Mouse (Mus musculus) cerebellum, adult 2 months (tissue): ENCODE measurements around the gene Chchd4. TPM values are rescaled to one million over a fixed set of nuclear protein-coding genes. Genes with fewer than 3 reads are reported as not detected.

Experiments used
- DNase-seq, 2 experiments: peaks; one replicate each; pipeline ENCODE4 v3.0.0; 2021
- H3K27ac ChIP-seq: fragments of 200-500 bp; 2 replicates; pipeline ENCODE4 v1.5.1; 2012; ENCODE audit warnings: low read length, control low read depth, inconsistent platforms; ENCODE audit not compliant: insufficient read depth
- H3K27me3 ChIP-seq: fragments of 200-500 bp; 2 replicates; pipeline ENCODE4 v1.6.1; 2012; ENCODE audit warnings: inconsistent platforms, mild to moderate bottlenecking, low read length, moderate library complexity; ENCODE audit not compliant: control insufficient read depth, insufficient read depth
- H3K4me1 ChIP-seq: fragments of 200-500 bp; 2 replicates; pipeline ENCODE4 v1.6.1; 2011; ENCODE audit warnings: low read length; ENCODE audit not compliant: control insufficient read depth, insufficient read depth
- H3K4me3 ChIP-seq: fragments of 200-500 bp; replicated peaks from 2 replicates; pipeline ENCODE3; 2011; ENCODE audit warnings: mild to moderate bottlenecking, low read depth, low read length, control low read depth; ENCODE audit not compliant: insufficient read depth
- CTCF ChIP-seq: fragments of 200-500 bp; IDR thresholded peaks from 2 replicates; pipeline ENCODE4 v1.5.1; 2011; ENCODE audit warnings: low read depth, mild to moderate bottlenecking, control low read depth, low read length, moderate library complexity, borderline replicate concordance; ENCODE audit not compliant: insufficient read depth
- POLR2A ChIP-seq: fragments of 200-500 bp; IDR thresholded peaks from 2 replicates; pipeline ENCODE4 v1.6.1; 2011; ENCODE audit warnings: low read length, control low read depth, borderline replicate concordance; ENCODE audit not compliant: insufficient read depth
- WGBS: fragments of 180-500 bp; shearing (Covaris S2); methylation state at CpG from one replicate; pipeline ENCODE4 v1.1.7; 2018; 5-methylcytosine and 5-hydroxymethylcytosine counted together
- polyA plus RNA-seq: library from polyadenylated mRNA; depleted of rRNA; stranded (reverse); fragments of >200 nt; gene quantifications from 2 replicates; pipeline ENCODE4 v1.2.3, GENCODE M21; 2012

Chchd4 gene
- polyA plus RNA-seq, 1 experiment, result 14.9 TPM

DNA sequence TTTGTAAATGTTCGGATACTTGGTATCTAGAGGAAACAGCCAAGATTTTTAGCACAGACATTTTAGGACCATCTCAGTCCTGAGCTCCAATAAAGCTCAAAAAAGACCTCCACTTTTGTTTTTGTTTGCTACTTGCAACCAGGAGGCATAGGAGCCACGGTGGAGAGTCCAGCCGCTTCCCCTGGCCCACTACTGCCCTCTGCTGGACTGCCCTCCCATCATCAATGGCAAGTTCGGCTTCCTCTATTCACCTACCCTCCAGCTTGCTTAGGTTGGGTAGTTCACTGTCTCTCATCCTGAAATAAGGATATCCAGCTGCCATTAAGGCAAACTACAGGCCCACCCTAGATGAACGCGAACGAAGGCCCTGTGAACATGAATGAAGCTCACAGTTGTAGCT is 36.0 kb upstream of the Chchd4 start:
- Histone ChIP-seq H3K4me1 (no peaks in the 10 kb centered on the region), H3K4me3 (no peak overlapping the region), H3K27me3 (no peaks in the 10 kb centered on the region), H3K27ac (no peak overlapping the region)
- TF ChIP-seq POLR2A, result no peak
- TF ChIP-seq CTCF, result peak; percentile 78
- WGBS, result 38% methylated on average over 7 of the region's 7 CpGs
- DNase-seq, result peak; percentile 44 to 58

DNA sequence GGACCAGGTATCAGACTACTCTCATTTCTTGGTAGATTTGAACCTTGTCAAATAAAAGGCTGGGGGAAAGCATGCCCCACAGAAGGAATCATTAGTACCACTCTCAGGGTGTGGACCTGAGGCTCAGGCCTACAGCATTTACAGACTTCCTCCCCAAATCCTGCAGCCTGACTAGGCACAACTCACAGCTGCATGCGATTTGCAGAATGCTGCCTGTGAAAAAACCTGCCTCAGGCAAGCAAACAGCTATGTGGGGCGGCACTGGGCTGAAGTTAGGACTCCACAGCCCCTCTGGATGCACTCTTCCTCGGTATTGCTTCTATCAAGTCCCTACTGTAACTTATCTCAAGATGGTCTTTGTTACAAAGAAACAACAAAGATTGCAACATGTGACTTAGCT is 34.7 kb upstream of the Chchd4 start:
- no peak for TF ChIP-seq POLR2A
- TF ChIP-seq CTCF, result no peak
- WGBS, result 90% methylated on average over 3 of the region's 3 CpGs
- Histone ChIP-seq H3K27ac (no peak overlapping the region), H3K27me3 (no peaks in the 10 kb centered on the region), H3K4me3 (no peak overlapping the region), H3K4me1 (no peaks in the 10 kb centered on the region)
- no peak for DNase-seq

DNA sequence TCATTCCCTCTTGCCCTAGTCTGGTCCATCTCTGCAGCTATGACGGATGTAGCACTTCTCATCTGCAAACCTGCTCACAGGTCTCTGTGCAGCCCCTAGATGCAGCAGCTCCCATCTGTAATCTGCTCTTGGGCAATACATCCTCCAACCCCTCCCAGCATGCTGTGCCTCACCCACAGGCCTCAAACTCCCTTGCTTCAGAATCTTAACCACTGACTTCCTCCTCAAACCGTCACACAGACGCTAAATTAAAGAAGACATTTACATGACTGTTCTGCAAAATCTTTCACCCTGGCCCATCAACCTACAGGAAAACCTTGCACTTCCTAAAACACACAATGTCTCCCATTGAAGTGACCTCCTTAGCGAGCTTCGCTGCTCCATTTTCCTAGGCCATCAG is 32.7 kb upstream of the Chchd4 start:
- Histone ChIP-seq H3K4me3 (no peak overlapping the region), H3K27me3 (no peaks in the 10 kb centered on the region), H3K27ac (no peak overlapping the region), H3K4me1 (no peaks in the 10 kb centered on the region)
- TF ChIP-seq CTCF (no peak), POLR2A (no peak)
- WGBS, result 95% methylated on average over 5 of the region's 5 CpGs
- no peak for DNase-seq

- H3K27me3 ChIP-seq, result no peaks in the 10 kb centered on the region
- no peak overlapping the region for H3K4me3 ChIP-seq
- H3K4me1 ChIP-seq, result no peaks in the 10 kb centered on the region
- no peak for TF ChIP-seq POLR2A
- no peak for TF ChIP-seq CTCF
- DNase-seq, result no peak
- WGBS, result 93% methylated on average over 1 of the region's 1 CpGs
- no peak overlapping the region for H3K27ac ChIP-seq
These were observed 30.0 kb upstream of the Chchd4 start for GRCm38 (mm10) chr6:91503302-91503701.

DNA sequence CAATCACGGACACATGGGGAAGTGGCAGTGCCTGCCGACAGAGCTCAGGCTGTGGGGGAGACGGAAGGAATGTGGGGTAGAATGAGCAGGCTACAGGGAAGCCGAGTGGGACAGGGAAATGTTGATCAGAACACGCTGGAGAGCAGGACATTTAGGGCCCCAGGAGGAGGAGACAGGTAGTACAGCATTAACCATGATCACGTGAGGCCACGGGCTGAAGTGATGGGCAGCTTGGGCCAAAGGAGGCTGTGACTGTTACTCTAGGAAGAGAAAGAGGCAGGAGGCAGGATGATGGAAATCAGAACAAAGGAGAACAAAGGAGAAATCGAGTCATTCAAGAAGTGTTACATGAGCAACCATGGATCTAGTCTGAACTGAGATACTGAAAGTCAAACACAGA is 21.2 kb upstream of the Chchd4 start:
- no peaks in the 10 kb centered on the region for H3K27me3 ChIP-seq
- TF ChIP-seq POLR2A, result no peak
- no peak for TF ChIP-seq CTCF
- H3K4me1 ChIP-seq, result no peaks in the 10 kb centered on the region
- H3K4me3 ChIP-seq, result no peak overlapping the region
- DNase-seq, result no peak
- 83% methylated on average over 8 of the region's 8 CpGs for WGBS
- H3K27ac ChIP-seq, result no peak overlapping the region

GRCm38 (mm10) chr6:91493053-91493452 is 19.7 kb upstream of the Chchd4 start:
- 84% methylated on average over 10 of the region's 10 CpGs for WGBS

GRCm38 (mm10) chr6:91491004-91491403 is 17.7 kb upstream of the Chchd4 start:
- Histone ChIP-seq H3K27me3 (no peaks in the 10 kb centered on the region), H3K4me1 (no peaks in the 10 kb centered on the region), H3K4me3 (no peak overlapping the region), H3K27ac (no peak overlapping the region)
- TF ChIP-seq CTCF (no peak), POLR2A (no peak)
- 74% methylated on average over 6 of the region's 6 CpGs for WGBS
- DNase-seq, result no peak

More at GRCm38 (mm10) chr6:91493053-91493452, 19.7 kb upstream of the Chchd4 start:
- TF ChIP-seq CTCF, result no peak
- TF ChIP-seq POLR2A, result no peak
- no peaks in the 10 kb centered on the region for H3K4me1 ChIP-seq
- no peaks in the 10 kb centered on the region for H3K27me3 ChIP-seq
- DNase-seq, result no peak
- no peak overlapping the region for H3K4me3 ChIP-seq
- no peak overlapping the region for H3K27ac ChIP-seq

DNA sequence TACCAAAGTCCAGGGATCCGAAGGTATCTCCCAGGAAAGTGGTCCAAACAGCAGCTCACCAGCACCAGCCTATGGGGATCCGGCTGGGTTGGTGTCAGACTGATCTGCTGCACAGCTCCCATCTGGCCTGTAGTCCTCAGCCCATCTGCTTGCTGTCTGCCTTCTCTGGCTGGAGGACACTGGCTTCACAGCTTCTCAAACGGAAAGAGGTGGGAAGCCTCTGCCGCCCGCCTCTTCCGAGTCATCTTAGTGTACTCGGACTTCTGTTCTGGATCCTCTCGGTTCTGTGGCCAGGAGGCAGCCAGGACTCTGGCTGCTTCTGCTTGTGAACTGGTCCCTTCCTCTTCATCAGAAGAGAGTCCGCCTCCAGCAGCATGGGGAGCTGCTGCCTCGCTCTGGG is 16.5 kb upstream of the Chchd4 start:
- Histone ChIP-seq H3K27me3 (no peaks in the 10 kb centered on the region), H3K27ac (no peak overlapping the region), H3K4me3 (no peak overlapping the region), H3K4me1 (no peaks in the 10 kb centered on the region)
- DNase-seq, result no peak
- 49% methylated on average over 10 of the region's 10 CpGs for WGBS
- TF ChIP-seq CTCF, result no peak
- TF ChIP-seq POLR2A, result no peak
